Mouse (Mus musculus) intestine, postnatal 0 days (tissue): ENCODE data around the gene Cog7. TPM values are rescaled to one million over a fixed set of nuclear protein-coding genes. Genes with fewer than 3 reads are reported as not detected.
A peak's percentile ranks its signal among the peaks of the same experiment; 100 is the strongest.

Source experiments
- ATAC-seq: fragments of 200-750 bp; cut with Nextera tagmentation; 2 replicates; pipeline ENCODE4 v1.8.0; 2017; ENCODE audit warnings: mild to moderate bottlenecking, moderate TSS enrichment, moderate library complexity
- H3K27ac ChIP-seq: fragments of 300-500 bp; sonication (generic); 2 replicates; pipeline ENCODE4 v1.5.1; 2014; ENCODE audit warnings: mild to moderate bottlenecking, low read depth, low read length, moderate library complexity
- H3K27me3 ChIP-seq: fragments of 300-500 bp; sonication (generic); replicated peaks from 2 replicates; pipeline ENCODE4 v1.6.1; 2014; ENCODE audit warnings: low read length, mixed read lengths; ENCODE audit not compliant: control insufficient read depth, insufficient read depth
- H3K36me3 ChIP-seq: fragments of 300-500 bp; sonication (generic); 2 replicates; pipeline ENCODE4 v1.6.1; 2014; ENCODE audit warnings: mild to moderate bottlenecking, moderate library complexity; ENCODE audit not compliant: control insufficient read depth, insufficient read depth
- H3K4me1 ChIP-seq: fragments of 300-500 bp; sonication (generic); replicated peaks from 2 replicates; pipeline ENCODE4 v1.6.1; 2014; ENCODE audit warnings: antibody characterized with exemption, low read length, mixed read lengths; ENCODE audit not compliant: control insufficient read depth, insufficient read depth
- H3K4me2 ChIP-seq: fragments of 300-500 bp; sonication (generic); replicated peaks from 2 replicates; pipeline ENCODE4 v1.6.1; 2014; ENCODE audit warnings: low read depth, mild to moderate bottlenecking, moderate library complexity
- H3K4me3 ChIP-seq: fragments of 300-500 bp; sonication (generic); 2 replicates; pipeline ENCODE4 v1.5.1; 2014; ENCODE audit warnings: low read depth, low read length
- H3K9ac ChIP-seq: fragments of 300-500 bp; sonication (generic); 2 replicates; pipeline ENCODE4 v1.6.1; 2014; ENCODE audit warnings: mild to moderate bottlenecking, low read depth, low read length
- H3K9me3 ChIP-seq: fragments of 300-500 bp; sonication (generic); 2 replicates; pipeline ENCODE4 v1.6.1; 2016; ENCODE audit warnings: mixed run types; ENCODE audit not compliant: control insufficient read depth
- CTCF ChIP-seq: sonication (generic); IDR thresholded peaks from 2 replicates; pipeline ENCODE4 v1.5.1; 2016; ENCODE audit warnings: low read depth, mild to moderate bottlenecking, control low read depth, antibody characterized with exemption, moderate library complexity
- WGBS: fragments of 180-500 bp; shearing (Covaris S2); extraction: QIAGEN DNeasy Blood & Tissue Kit; methylation state at CpG from one replicate; pipeline ENCODE4 v1.1.7; 2014; 5-methylcytosine and 5-hydroxymethylcytosine counted together
- polyA plus RNA-seq: library from polyadenylated mRNA; unstranded; fragments of >200 nt; fragmentation: Nextera tagmentation; extraction: Ambion mirVana; gene quantifications from 2 replicates; pipeline ENCODE4 v1.2.1, GENCODE M21; 2015

The Cog7 gene
- polyA plus RNA-seq, 1 experiment from 2014 or later: 6.3 TPM

DNA sequence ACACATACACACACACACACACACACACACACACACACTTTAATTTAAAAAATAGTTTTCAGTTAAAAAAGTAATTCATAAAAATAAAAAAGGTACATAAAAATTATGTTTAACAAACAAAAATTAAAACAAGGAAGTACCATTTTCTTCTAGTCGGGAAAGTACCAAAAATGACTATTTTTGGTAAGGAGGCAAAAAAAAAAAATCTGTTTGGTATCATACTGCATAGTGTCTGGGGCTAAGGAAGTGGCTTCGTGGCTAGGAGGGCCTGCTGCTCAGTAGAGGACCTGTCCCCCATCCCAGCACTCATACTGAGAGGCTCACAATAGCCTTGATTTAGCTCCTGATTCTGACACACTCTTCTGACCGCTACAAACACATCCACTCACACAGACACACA, 9.8 kb downstream of the Cog7 start:
- Histone ChIP-seq H3K4me3 (no peak overlapping the region), H3K4me2 (no peak overlapping the region), H3K36me3 (peaks cover 36% of the 10 kb centered on the region), H3K27me3 (no peaks in the 10 kb centered on the region), H3K9ac (no peak overlapping the region), H3K4me1 (no peaks in the 10 kb centered on the region), H3K27ac (no peak overlapping the region), H3K9me3 (no peaks in the 10 kb centered on the region)
- no peak for ATAC-seq
- WGBS: 84% methylated on average over 3 of the region's 3 CpGs
- TF ChIP-seq CTCF: no peak

DNA sequence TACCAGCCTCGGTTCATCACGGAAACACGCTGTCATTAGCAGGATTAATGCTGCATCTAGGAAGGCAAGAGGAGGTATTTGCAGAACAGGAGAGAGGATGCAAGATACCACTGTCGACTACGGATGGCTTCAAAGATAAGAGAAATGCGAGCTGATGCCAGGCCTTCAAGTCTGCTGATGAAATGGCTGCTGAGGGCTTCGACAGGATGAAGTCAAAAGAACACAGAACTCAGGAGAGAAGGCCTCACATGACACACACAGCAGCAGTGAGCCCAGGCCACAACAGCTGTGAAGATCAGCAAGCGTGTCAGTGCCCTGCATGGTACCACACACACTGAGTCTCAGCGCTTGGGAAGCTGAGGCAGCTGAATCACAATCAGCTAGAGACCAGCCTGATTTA, 11.3 kb downstream of the Cog7 start:
- Histone ChIP-seq H3K4me3 (no peak overlapping the region), H3K27ac (no peak overlapping the region), H3K9me3 (no peaks in the 10 kb centered on the region), H3K27me3 (no peaks in the 10 kb centered on the region), H3K4me2 (no peak overlapping the region), H3K4me1 (no peaks in the 10 kb centered on the region), H3K36me3 (peaks cover 31% of the 10 kb centered on the region), H3K9ac (no peak overlapping the region)
- WGBS: 82% methylated on average over 9 of the region's 9 CpGs
- no peak for ATAC-seq
- no peak for TF ChIP-seq CTCF

DNA sequence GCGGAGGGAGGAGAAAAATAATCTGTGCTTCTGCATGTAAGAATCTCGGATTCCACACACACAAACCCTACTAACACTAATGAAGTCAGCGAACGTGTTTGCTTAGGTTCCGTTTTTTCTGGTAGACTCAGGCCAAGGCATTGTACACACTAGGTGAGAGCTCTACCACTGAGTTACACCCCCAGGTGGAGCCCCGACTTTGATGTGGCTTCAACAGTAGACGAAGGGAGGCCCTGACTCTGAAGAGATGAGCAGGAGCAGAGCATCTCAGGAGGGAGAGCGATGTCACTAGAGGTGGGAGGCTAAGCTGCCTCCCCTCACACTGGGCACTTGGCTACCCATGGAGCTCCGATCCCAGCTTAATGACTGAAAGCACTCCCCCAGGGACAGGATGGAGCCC, 12.7 kb downstream of the Cog7 start:
- Histone ChIP-seq H3K27ac (no peak overlapping the region), H3K4me1 (no peaks in the 10 kb centered on the region), H3K36me3 (peaks cover 33% of the 10 kb centered on the region), H3K4me3 (no peak overlapping the region), H3K9ac (no peak overlapping the region), H3K4me2 (no peak overlapping the region), H3K27me3 (no peaks in the 10 kb centered on the region), H3K9me3 (no peaks in the 10 kb centered on the region)
- TF ChIP-seq CTCF: no peak
- WGBS: 92% methylated on average over 9 of the region's 9 CpGs
- no peak for ATAC-seq

DNA sequence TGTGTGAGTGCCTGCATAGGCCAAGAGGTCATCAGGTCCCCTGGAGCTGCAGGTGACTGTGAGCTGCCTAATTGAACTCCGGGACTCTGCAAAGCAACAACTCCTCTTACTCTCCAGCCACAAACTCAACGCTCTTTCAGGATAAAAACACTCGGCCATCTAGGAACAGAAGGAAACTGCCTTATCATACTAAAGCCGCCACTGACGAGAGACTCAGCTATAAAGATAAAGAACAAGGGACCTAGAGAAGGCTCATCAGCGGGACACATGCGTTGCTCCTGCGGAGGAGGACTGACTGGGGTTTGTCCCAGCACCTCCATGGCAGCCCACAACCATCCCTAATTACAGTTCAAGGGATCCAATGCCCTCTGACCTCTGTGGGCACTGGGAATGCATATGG, 13.3 kb downstream of the Cog7 start:
- 51% methylated on average over 8 of the region's 8 CpGs for WGBS
- Histone ChIP-seq H3K4me2 (no peak overlapping the region), H3K36me3 (peaks cover 33% of the 10 kb centered on the region), H3K27me3 (no peaks in the 10 kb centered on the region), H3K4me1 (no peaks in the 10 kb centered on the region), H3K4me3 (no peak overlapping the region), H3K27ac (no peak overlapping the region), H3K9ac (no peak overlapping the region), H3K9me3 (no peaks in the 10 kb centered on the region)
- ATAC-seq: no peak
- no peak for TF ChIP-seq CTCF

DNA sequence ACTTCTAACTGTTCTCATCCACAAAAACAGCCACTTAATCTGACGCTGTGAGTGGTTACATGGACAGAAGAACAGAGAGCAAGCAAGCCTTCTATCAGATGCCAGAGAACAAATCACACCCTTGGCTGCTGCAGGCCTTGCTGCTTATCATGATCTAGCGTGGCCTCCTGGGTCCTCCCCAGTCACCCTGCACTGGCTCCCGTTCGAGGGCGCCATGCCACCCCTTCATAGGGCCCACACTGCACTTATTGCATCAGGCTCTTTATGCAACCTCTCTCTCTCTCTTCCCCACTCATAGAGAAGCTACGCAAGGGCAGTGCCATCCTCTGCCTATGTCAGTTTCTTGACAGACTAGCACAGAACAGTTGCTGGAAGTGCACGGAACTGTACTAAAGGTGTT, 15.3 kb downstream of the Cog7 start:
- ATAC-seq: no peak
- WGBS: 85% methylated on average over 7 of the region's 7 CpGs
- H3K9me3 ChIP-seq: no peaks in the 10 kb centered on the region
- no peak for TF ChIP-seq CTCF
- no peaks in the 10 kb centered on the region for H3K27me3 ChIP-seq
- H3K4me3 ChIP-seq: no peak overlapping the region
- H3K27ac ChIP-seq: no peak overlapping the region
- H3K9ac ChIP-seq: no peak overlapping the region
- no peaks in the 10 kb centered on the region for H3K4me1 ChIP-seq
- no peak overlapping the region for H3K4me2 ChIP-seq
- peaks cover 38% of the 10 kb centered on the region for H3K36me3 ChIP-seq

DNA sequence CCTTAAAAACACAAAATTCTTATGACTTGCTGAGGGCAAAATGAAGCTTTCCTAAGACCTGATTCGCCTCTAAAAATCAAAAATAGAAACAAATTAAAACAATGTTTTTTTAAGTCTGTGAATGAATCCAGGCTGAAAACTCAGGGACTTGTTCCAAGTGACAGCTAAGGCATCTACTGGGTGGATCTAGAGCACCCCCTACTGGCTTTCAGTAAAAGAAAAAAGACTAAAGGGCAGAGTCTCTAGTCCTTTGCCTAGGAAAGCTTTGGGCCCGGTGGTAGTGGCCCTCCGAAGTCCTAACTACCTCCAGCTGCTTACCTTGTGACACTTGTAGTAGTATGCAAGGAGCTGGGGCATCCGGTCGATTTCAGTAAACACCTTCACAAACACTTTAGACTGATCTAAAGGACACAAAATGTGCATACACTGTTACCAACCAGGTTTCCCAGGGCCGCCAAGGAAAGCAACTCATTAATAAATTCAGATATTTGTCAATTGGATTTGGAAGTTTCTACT, 17.6 kb downstream of the Cog7 start:
- WGBS: 66% methylated on average over 6 of the region's 6 CpGs
- Histone ChIP-seq H3K4me1 (no peaks in the 10 kb centered on the region), H3K9me3 (no peaks in the 10 kb centered on the region), H3K4me3 (no peak overlapping the region), H3K4me2 (no peak overlapping the region), H3K9ac (no peak overlapping the region), H3K36me3 (peaks cover 30% of the 10 kb centered on the region), H3K27me3 (no peaks in the 10 kb centered on the region), H3K27ac (no peak overlapping the region)
- ATAC-seq: no peak
- peak; percentile 81 for TF ChIP-seq CTCF

DNA sequence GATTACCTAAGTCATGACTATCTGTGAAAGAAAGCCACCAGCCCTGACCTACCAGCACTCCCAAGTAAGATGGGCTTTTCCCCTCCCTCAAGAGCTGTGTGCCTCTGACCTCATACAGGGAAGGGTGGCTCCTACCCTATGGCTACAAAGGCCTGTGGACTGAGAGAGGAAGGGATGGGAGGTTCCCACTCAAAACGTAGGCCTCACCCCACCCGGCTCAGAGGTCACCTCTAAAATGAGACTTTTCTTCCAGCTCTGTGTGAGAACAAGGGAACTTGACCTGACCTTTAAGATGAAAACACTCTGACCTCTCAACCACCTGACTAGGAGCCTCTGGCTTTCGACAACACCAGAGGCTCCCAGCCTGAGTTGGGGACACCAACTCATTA, 18.9 kb downstream of the Cog7 start:
- WGBS: 64% methylated on average over 3 of the region's 3 CpGs
- H3K9ac ChIP-seq: no peak overlapping the region

More for the DNA sequence above, 18.9 kb downstream of the Cog7 start:
- no peaks in the 10 kb centered on the region for H3K9me3 ChIP-seq
- no peaks in the 10 kb centered on the region for H3K27me3 ChIP-seq
- no peak overlapping the region for H3K4me2 ChIP-seq
- peaks cover 28% of the 10 kb centered on the region for H3K36me3 ChIP-seq
- H3K27ac ChIP-seq: no peak overlapping the region
- no peak overlapping the region for H3K4me3 ChIP-seq
- no peak for TF ChIP-seq CTCF
- no peak for ATAC-seq
- H3K4me1 ChIP-seq: no peaks in the 10 kb centered on the region
